28 mouse cellular contexts compared by ENCODE assay signal in the genomic region with DNA sequence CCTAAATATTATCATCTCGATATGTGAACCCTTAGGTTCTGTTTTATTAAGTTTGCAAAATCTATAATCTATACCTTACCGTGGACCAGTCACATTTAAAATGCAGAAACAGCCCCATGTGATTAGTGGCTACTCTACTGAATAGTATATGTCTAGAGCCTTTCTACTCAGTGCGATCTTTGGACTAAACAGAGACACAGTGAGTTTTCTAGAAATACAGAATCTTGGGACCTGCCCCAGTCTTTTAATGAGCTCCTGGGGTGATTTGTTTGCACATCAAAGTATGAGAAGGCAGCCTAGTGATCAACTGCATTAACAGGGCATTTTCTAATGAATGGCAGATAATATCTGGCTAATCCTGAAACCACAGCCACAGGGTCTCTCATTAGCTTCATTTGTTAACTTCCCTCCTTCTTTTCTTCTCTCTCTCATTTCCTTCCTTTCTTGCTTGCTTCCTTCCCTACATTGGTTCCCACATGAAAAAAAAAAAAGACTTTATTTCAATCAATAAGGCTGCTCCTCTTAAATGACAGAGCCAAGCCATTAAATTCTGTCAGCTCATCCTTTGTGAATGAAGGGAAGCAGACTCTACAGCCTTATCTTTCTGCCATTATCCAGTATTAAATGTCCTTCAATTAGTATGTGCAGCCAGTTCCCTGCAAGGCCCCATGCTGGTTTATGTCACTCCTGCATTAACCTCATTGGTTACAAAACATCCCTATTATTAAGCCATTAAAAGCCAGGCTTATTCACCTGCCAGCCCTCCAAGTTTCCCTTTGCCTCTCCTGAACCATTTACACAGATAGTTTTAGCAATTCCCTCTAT.
DNase-seq lines count a peak whose midpoint lies in the region; ATAC-seq and TF ChIP-seq lines count a peak whose summit lies in the region.
"Had no signal": no experiment of that assay in that cellular context is flagged by ENCODE, and none has a peak within 500 bp of the region (broad histone marks: within the 10 kb centered on the region; RNA-seq: fewer than 3 reads in every experiment).

No protein-coding gene starts in this region.

- TF ChIP-seq CTCF in cerebellum, adult 2 months (IDR thresholded peaks at IDR 0.05; ENCODE audit: borderline replicate concordance, insufficient read depth, low read depth, low read length): no peak

- TF ChIP-seq POLR2A in cerebellum, adult 2 months (IDR thresholded peaks at IDR 0.05; ENCODE audit: borderline replicate concordance, insufficient read depth, low read length): no peak

- no peaks in the 10 kb centered on the region for H3K36me3 ChIP-seq in hindbrain, embryonic 15.5 days
- no peaks in the 10 kb centered on the region for H3K36me3 ChIP-seq in hindbrain, embryonic 10.5 days
- no peaks in the 10 kb centered on the region for H3K36me3 ChIP-seq in forebrain, embryonic 13.5 days (ENCODE audit: poor library complexity, severe bottlenecking)
- no peaks in the 10 kb centered on the region for H3K36me3 ChIP-seq in neural tube, embryonic 14.5 days (ENCODE audit: control insufficient read depth, insufficient read depth, low read length)
- H3K36me3 ChIP-seq: embryonic facial prominence, embryonic 10.5 days; G1E; heart, embryonic 15.5 days; limb, embryonic 12.5 days had no signal

- WGBS in hindbrain, embryonic 15.5 days: 66% methylated on average over 3 of the region's 3 CpGs
- WGBS in hindbrain, embryonic 10.5 days: 79% methylated on average over 3 of the region's 3 CpGs
- 30% methylated on average over 3 of the region's 3 CpGs for WGBS in forebrain, embryonic 13.5 days
- 69% methylated on average over 3 of the region's 3 CpGs for WGBS in neural tube, embryonic 14.5 days
- 75% methylated on average over 3 of the region's 3 CpGs for WGBS in cerebellum, adult 2 months

- H3K27ac ChIP-seq in hindbrain, embryonic 15.5 days (replicated peaks): 0 out of 2 replicates have a peak overlapping the region, but pooled peaks have one; percentile 15
- H3K27ac ChIP-seq in hindbrain, embryonic 10.5 days: no peak overlapping the region
- no peak overlapping the region for H3K27ac ChIP-seq in forebrain, embryonic 13.5 days
- H3K27ac ChIP-seq in neural tube, embryonic 14.5 days (ENCODE audit: low read depth, low read length): no peak overlapping the region
- H3K27ac ChIP-seq in cerebellum, adult 2 months (ENCODE audit: insufficient read depth, low read length): no peak overlapping the region
- H3K27ac ChIP-seq: embryonic facial prominence, embryonic 10.5 days; heart, embryonic 15.5 days; limb, embryonic 12.5 days; macrophage had no signal

- intact Hi-C loops in heart, postnatal 10 days (cut with DNase I): no loop called here

- ATAC-seq in hindbrain, embryonic 15.5 days (ENCODE audit: low FRiP score, low read depth): no peak
- ATAC-seq in forebrain, embryonic 13.5 days: peak; percentile 70; the same call in 1 of the 2 replicates
- ATAC-seq in neural tube, embryonic 14.5 days (ENCODE audit: low read depth): peak; percentile 63
- ATAC-seq: activated CD4-positive, CD25-positive, alpha-beta regulatory T cell, adult 4 months; intestine, postnatal 0 days; liver, postnatal 0 days; lung, postnatal 0 days had no signal

- H3K27me3 ChIP-seq in hindbrain, embryonic 15.5 days: 0 out of 2 replicates have a peak, but pooled peaks cover 13% of the 10 kb centered on the region
- H3K27me3 ChIP-seq in hindbrain, embryonic 10.5 days (ENCODE audit: insufficient read depth, poor library complexity, severe bottlenecking): peaks cover 75% of the 10 kb centered on the region
- H3K27me3 ChIP-seq in forebrain, embryonic 13.5 days: peaks cover 18% of the 10 kb centered on the region; the same call in 1 of the 2 replicates
- peaks cover 4% of the 10 kb centered on the region; the same call in 1 of the 2 replicates for H3K27me3 ChIP-seq in neural tube, embryonic 14.5 days (ENCODE audit: control insufficient read depth, insufficient read depth, low read length)
- no peaks in the 10 kb centered on the region for H3K27me3 ChIP-seq in cerebellum, adult 2 months (ENCODE audit: control insufficient read depth, insufficient read depth, low read length)
- H3K27me3 ChIP-seq: CH12.LX; heart, embryonic 15.5 days had no signal

- H3K4me1 ChIP-seq in hindbrain, embryonic 15.5 days (replicated peaks): no peaks in the 10 kb centered on the region
- H3K4me1 ChIP-seq in hindbrain, embryonic 10.5 days (replicated peaks): no peaks in the 10 kb centered on the region
- H3K4me1 ChIP-seq in forebrain, embryonic 13.5 days: peaks cover 5% of the 10 kb centered on the region; the same call in 1 of the 2 replicates
- no peaks in the 10 kb centered on the region for H3K4me1 ChIP-seq in neural tube, embryonic 14.5 days (ENCODE audit: control insufficient read depth, insufficient read depth, low read length)
- H3K4me1 ChIP-seq in cerebellum, adult 2 months (ENCODE audit: control insufficient read depth, insufficient read depth, low read length): no peaks in the 10 kb centered on the region
- H3K4me1 ChIP-seq: embryonic facial prominence, embryonic 10.5 days; heart, embryonic 15.5 days; limb, embryonic 12.5 days had no signal

- H3K9ac ChIP-seq in hindbrain, embryonic 15.5 days: no peak overlapping the region
- no peak overlapping the region for H3K9ac ChIP-seq in forebrain, embryonic 13.5 days
- no peak overlapping the region for H3K9ac ChIP-seq in neural tube, embryonic 14.5 days (replicated peaks; ENCODE audit: low read depth, low read length)
- H3K9ac ChIP-seq: heart, embryonic 15.5 days; limb, embryonic 12.5 days; liver, postnatal 0 days had no signal

- H3K9me3 ChIP-seq in hindbrain, embryonic 15.5 days: no peaks in the 10 kb centered on the region
- H3K9me3 ChIP-seq in hindbrain, embryonic 10.5 days: no peaks in the 10 kb centered on the region
- H3K9me3 ChIP-seq in forebrain, embryonic 13.5 days (replicated peaks): no peaks in the 10 kb centered on the region
- H3K9me3 ChIP-seq in neural tube, embryonic 14.5 days (ENCODE audit: control insufficient read depth, low read length): no peaks in the 10 kb centered on the region
- H3K9me3 ChIP-seq: embryonic facial prominence, embryonic 10.5 days; G1E; heart, embryonic 15.5 days; limb, embryonic 12.5 days had no signal

- H3K4me3 ChIP-seq in hindbrain, embryonic 15.5 days: no peak overlapping the region
- H3K4me3 ChIP-seq in hindbrain, embryonic 10.5 days: no peak overlapping the region
- H3K4me3 ChIP-seq in forebrain, embryonic 13.5 days: no peak overlapping the region
- H3K4me3 ChIP-seq in neural tube, embryonic 14.5 days (ENCODE audit: low read depth, low read length): no peak overlapping the region
- no peak overlapping the region for H3K4me3 ChIP-seq in cerebellum, adult 2 months (replicated peaks; ENCODE audit: insufficient read depth, low read depth, low read length)
- H3K4me3 ChIP-seq: embryonic facial prominence, embryonic 10.5 days; heart, embryonic 15.5 days; limb, embryonic 12.5 days had no signal

- no peak for DNase-seq in hindbrain, embryonic 10.5 days (ENCODE audit: low spot score)
- DNase-seq in Muller cell, postnatal 12 days (ENCODE audit: inconsistent ontology term): peak; percentile 15
- no peak for DNase-seq in heart, postnatal 10 days
- no peak for DNase-seq in cerebellum, adult 2 months
- DNase-seq: adrenal gland, adult 8-10 months; B cell, adult 2 months; cerebellum, adult 8-10 months; gastrocnemius, postnatal 36 days; heart, postnatal 4 days; kidney, postnatal 36 days; layer of hippocampus, postnatal 36 days; liver, postnatal 0 days; retina, postnatal 1 day; right cerebral cortex, postnatal 25 days; spleen, adult 18-20 months had no signal

- H3K4me2 ChIP-seq in hindbrain, embryonic 15.5 days: no peak overlapping the region
- H3K4me2 ChIP-seq in forebrain, embryonic 13.5 days: no peak overlapping the region
- no peak overlapping the region for H3K4me2 ChIP-seq in neural tube, embryonic 14.5 days (ENCODE audit: low read depth, low read length)
- H3K4me2 ChIP-seq: heart, embryonic 15.5 days; limb, embryonic 12.5 days; liver, embryonic 11.5 days had no signal
